ENCODE assay signal across 18 mouse cellular contexts in the genomic region with DNA sequence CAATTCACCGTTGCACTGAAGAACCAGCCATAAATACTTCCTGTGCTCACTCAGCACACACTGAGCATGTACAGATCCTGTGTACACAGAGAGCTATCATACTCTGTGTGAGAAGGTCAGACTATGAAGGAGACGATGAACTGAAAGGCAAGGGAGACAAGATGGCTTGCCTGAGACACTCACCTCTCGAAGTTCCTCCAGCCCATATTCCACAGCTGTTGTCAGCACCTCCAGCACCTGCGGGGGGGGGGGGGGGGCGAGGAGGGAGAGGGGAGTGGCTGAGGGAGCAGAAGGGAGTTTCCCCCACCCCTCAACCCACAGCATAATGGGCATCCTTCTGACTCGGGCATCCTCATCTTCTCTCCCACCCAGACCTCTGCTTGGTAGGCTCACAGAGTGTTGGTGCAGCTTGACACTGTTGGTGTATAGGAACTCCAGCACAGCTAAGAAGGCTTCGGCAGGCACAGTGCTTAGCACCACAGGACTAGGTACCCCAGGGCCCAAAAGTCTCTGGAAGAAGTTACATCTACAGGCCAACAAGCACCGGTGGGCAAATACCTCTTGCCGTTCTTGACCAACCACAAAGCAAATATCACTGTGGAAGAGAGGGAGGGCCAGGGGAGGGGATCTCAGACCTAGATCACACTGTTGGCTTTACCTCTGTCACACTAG. TPM values are rescaled to one million over a fixed set of nuclear protein-coding genes. Genes with fewer than 3 reads are reported as not detected.
DNase-seq lines count a peak whose midpoint lies in the region; ATAC-seq and TF ChIP-seq lines count a peak whose summit lies in the region.
"Had no signal": no experiment of that assay in that cellular context is flagged by ENCODE, and none has a peak within 500 bp of the region (broad histone marks: within the 10 kb centered on the region; RNA-seq: fewer than 3 reads in every experiment).

No protein-coding gene starts in this region.

- DNase-seq in hindbrain, embryonic 10.5 days (ENCODE audit: low spot score) = no peak
- DNase-seq in hindbrain, embryonic 11.5 days (ENCODE audit: low spot score) = no peak
- peak; percentile 9 to 22 for DNase-seq in B cell, adult 2 months
- DNase-seq in CD4-positive, CD25-positive, alpha-beta regulatory T cell, adult 2 months (ENCODE audit: low read depth, low spot score) = peak; percentile 58
- DNase-seq in c-Kit-positive CD71-positive TER-119-positive erythroid progenitor cells, embryonic 14.5 days (ENCODE audit: low spot score) = no peak
- DNase-seq: cerebellum, adult 11-12 months; kidney, adult 18-20 months; kidney, postnatal 25 days; right cerebral cortex, adult 18-20 months had no signal

- WGBS in hindbrain, embryonic 10.5 days = 76% methylated on average over 9 of the region's 9 CpGs
- WGBS in hindbrain, embryonic 11.5 days = 90% methylated on average over 7 of the region's 9 CpGs
- 84% methylated on average over 7 of the region's 9 CpGs for WGBS in kidney, embryonic 14.5 days
- WGBS in neural tube, embryonic 15.5 days = 85% methylated on average over 7 of the region's 9 CpGs

- peak overlapping the region; percentile 56; the same call in 1 of the 2 replicates for H3K27ac ChIP-seq in hindbrain, embryonic 10.5 days
- no peak overlapping the region for H3K27ac ChIP-seq in hindbrain, embryonic 11.5 days (ENCODE audit: low read depth, low read length)
- H3K27ac ChIP-seq in bone marrow macrophage, adult 2 months (ENCODE audit: insufficient read depth, low read depth, low read length) = peak overlapping the region; percentile 93
- H3K27ac ChIP-seq in kidney, embryonic 14.5 days (ENCODE audit: low read depth, low read length) = no peak overlapping the region
- no peak overlapping the region for H3K27ac ChIP-seq in neural tube, embryonic 15.5 days (replicated peaks)
- H3K27ac ChIP-seq: embryonic facial prominence, embryonic 12.5 days; limb, embryonic 12.5 days; liver, embryonic 14.5 days had no signal

- H3K36me3 ChIP-seq in hindbrain, embryonic 10.5 days = peaks cover 20% of the 10 kb centered on the region
- H3K36me3 ChIP-seq in hindbrain, embryonic 11.5 days (ENCODE audit: control insufficient read depth, insufficient read depth, low read length) = peaks cover 6% of the 10 kb centered on the region
- H3K36me3 ChIP-seq in kidney, embryonic 14.5 days (ENCODE audit: control insufficient read depth, insufficient read depth, low read length) = no peaks in the 10 kb centered on the region
- peaks cover 11% of the 10 kb centered on the region for H3K36me3 ChIP-seq in neural tube, embryonic 15.5 days

- no peak for ATAC-seq in hindbrain, embryonic 11.5 days (ENCODE audit: low FRiP score)
- no peak for ATAC-seq in kidney, embryonic 14.5 days (ENCODE audit: low FRiP score, low TSS enrichment)
- ATAC-seq in neural tube, embryonic 15.5 days (ENCODE audit: low FRiP score) = no peak
- ATAC-seq: forebrain, embryonic 16.5 days; hindbrain, embryonic 16.5 days; lung, postnatal 0 days had no signal

- no peak for TF ChIP-seq POLR2A in bone marrow macrophage, adult 2 months (IDR thresholded peaks at IDR 0.05; ENCODE audit: borderline replicate concordance, low read depth, low read length)

- no peak overlapping the region for H3K4me2 ChIP-seq in hindbrain, embryonic 11.5 days (replicated peaks; ENCODE audit: low read depth, low read length)
- no peak overlapping the region for H3K4me2 ChIP-seq in kidney, embryonic 14.5 days (replicated peaks; ENCODE audit: low read depth, low read length)
- no peak overlapping the region for H3K4me2 ChIP-seq in neural tube, embryonic 15.5 days
- H3K4me2 ChIP-seq: embryonic facial prominence, embryonic 12.5 days; limb, embryonic 12.5 days had no signal

- H3K27me3 ChIP-seq in hindbrain, embryonic 10.5 days (ENCODE audit: insufficient read depth, poor library complexity, severe bottlenecking) = no peaks in the 10 kb centered on the region
- H3K27me3 ChIP-seq in hindbrain, embryonic 11.5 days (ENCODE audit: control insufficient read depth, insufficient read depth, low read length) = no peaks in the 10 kb centered on the region
- no peaks in the 10 kb centered on the region for H3K27me3 ChIP-seq in kidney, embryonic 14.5 days (ENCODE audit: control insufficient read depth, insufficient read depth, low read length)
- no peaks in the 10 kb centered on the region for H3K27me3 ChIP-seq in neural tube, embryonic 15.5 days (replicated peaks)
- H3K27me3 ChIP-seq: embryonic facial prominence, embryonic 12.5 days; limb, embryonic 12.5 days had no signal

- H3K9me3 ChIP-seq in hindbrain, embryonic 10.5 days = no peaks in the 10 kb centered on the region
- no peaks in the 10 kb centered on the region for H3K9me3 ChIP-seq in hindbrain, embryonic 11.5 days (ENCODE audit: control insufficient read depth, low read length)
- no peaks in the 10 kb centered on the region for H3K9me3 ChIP-seq in kidney, embryonic 14.5 days (ENCODE audit: control insufficient read depth, low read length)
- no peaks in the 10 kb centered on the region for H3K9me3 ChIP-seq in neural tube, embryonic 15.5 days (replicated peaks)
- H3K9me3 ChIP-seq: embryonic facial prominence, embryonic 12.5 days; limb, embryonic 12.5 days had no signal

- H3K4me1 ChIP-seq in hindbrain, embryonic 10.5 days (replicated peaks) = peaks cover 51% of the 10 kb centered on the region
- H3K4me1 ChIP-seq in hindbrain, embryonic 11.5 days (replicated peaks; ENCODE audit: control insufficient read depth, insufficient read depth, low read length) = peaks cover 15% of the 10 kb centered on the region
- peaks cover 51% of the 10 kb centered on the region for H3K4me1 ChIP-seq in bone marrow macrophage, adult 2 months (ENCODE audit: control insufficient read depth, insufficient read depth, low read length)
- H3K4me1 ChIP-seq in kidney, embryonic 14.5 days (ENCODE audit: control insufficient read depth, insufficient read depth, low read length) = peaks cover 27% of the 10 kb centered on the region
- H3K4me1 ChIP-seq in neural tube, embryonic 15.5 days = peaks cover 36% of the 10 kb centered on the region

- no peak overlapping the region for H3K4me3 ChIP-seq in hindbrain, embryonic 10.5 days
- no peak overlapping the region for H3K4me3 ChIP-seq in hindbrain, embryonic 11.5 days (ENCODE audit: low read depth, low read length)
- no peak overlapping the region for H3K4me3 ChIP-seq in bone marrow macrophage, adult 2 months (ENCODE audit: insufficient read depth, low read length)
- H3K4me3 ChIP-seq in kidney, embryonic 14.5 days (ENCODE audit: low read length) = no peak overlapping the region
- no peak overlapping the region for H3K4me3 ChIP-seq in neural tube, embryonic 15.5 days (replicated peaks)
- H3K4me3 ChIP-seq: embryonic facial prominence, embryonic 12.5 days; limb, embryonic 12.5 days had no signal

- TF ChIP-seq CTCF in bone marrow macrophage, adult 2 months (IDR thresholded peaks at IDR 0.05; ENCODE audit: low read depth, low read length) = no peak

- H3K9ac ChIP-seq in hindbrain, embryonic 11.5 days (ENCODE audit: low read depth, low read length) = no peak overlapping the region
- no peak overlapping the region for H3K9ac ChIP-seq in kidney, embryonic 14.5 days (ENCODE audit: low read depth, low read length)
- H3K9ac ChIP-seq in neural tube, embryonic 15.5 days (replicated peaks) = no peak overlapping the region
- H3K9ac ChIP-seq: embryonic facial prominence, embryonic 12.5 days; limb, embryonic 12.5 days; liver, embryonic 14.5 days had no signal

RNA-seq across cellular contexts. Expression of a gene that starts 1.8 kb away (rescaled TPM):
- 4.4 and 4.8 TPM in 2 replicates for polyA plus RNA-seq in hindbrain, embryonic 10.5 days (2016; fragmentation: Nextera tagmentation; extraction: Ambion mirVana)
- 3.6 and 3.8 TPM in 2 replicates for polyA plus RNA-seq in hindbrain, embryonic 11.5 days (2014; fragmentation: Nextera tagmentation; extraction: Ambion mirVana)
- 4.3 and 4.8 TPM in 2 replicates for polyA plus RNA-seq in bone marrow macrophage, adult 2 months (2012; ENCODE audit: insufficient read depth, insufficient read length, missing spikeins)
- 6.2 TPM in 2 replicates for polyA plus RNA-seq in kidney, embryonic 14.5 days (2014; fragmentation: Nextera tagmentation; extraction: Ambion mirVana)
- polyA plus RNA-seq in neural tube, embryonic 15.5 days (2015; fragmentation: Nextera tagmentation; extraction: Ambion mirVana) = 4.7 and 5.5 TPM in 2 replicates

RNA-seq across cellular contexts. Expression of a gene that starts 2.9 kb away (rescaled TPM):
- 0.71 TPM in 1 of 2 replicates, not detected in the other for polyA plus RNA-seq in hindbrain, embryonic 10.5 days (2016; fragmentation: Nextera tagmentation; extraction: Ambion mirVana)
- polyA plus RNA-seq in hindbrain, embryonic 11.5 days (2014; fragmentation: Nextera tagmentation; extraction: Ambion mirVana) = 0.60 TPM in 1 of 2 replicates, not detected in the other
- polyA plus RNA-seq in bone marrow macrophage, adult 2 months (2012; ENCODE audit: insufficient read depth, insufficient read length, missing spikeins) = 2.2 and 4.4 TPM in 2 replicates
- polyA plus RNA-seq in kidney, embryonic 14.5 days (2014; fragmentation: Nextera tagmentation; extraction: Ambion mirVana) = not detected in 2 replicates
- polyA plus RNA-seq in neural tube, embryonic 15.5 days (2015; fragmentation: Nextera tagmentation; extraction: Ambion mirVana) = not detected in 2 replicates
- polyA plus RNA-seq: embryonic facial prominence, embryonic 12.5 days; limb, embryonic 12.5 days; liver, embryonic 14.5 days had no signal

RNA-seq across cellular contexts. Expression of a gene that starts 10.1 kb away (rescaled TPM):
- 41.8 and 58.6 TPM in 2 replicates for polyA plus RNA-seq in hindbrain, embryonic 10.5 days (2016; fragmentation: Nextera tagmentation; extraction: Ambion mirVana)
- polyA plus RNA-seq in hindbrain, embryonic 11.5 days (2014; fragmentation: Nextera tagmentation; extraction: Ambion mirVana) = 31.3 and 37.1 TPM in 2 replicates
- polyA plus RNA-seq in bone marrow macrophage, adult 2 months (2012; ENCODE audit: insufficient read depth, insufficient read length, missing spikeins) = 2.9 and 3.3 TPM in 2 replicates
- polyA plus RNA-seq in kidney, embryonic 14.5 days (2014; fragmentation: Nextera tagmentation; extraction: Ambion mirVana) = 2.4 and 2.9 TPM in 2 replicates
- 19.5 and 22.5 TPM in 2 replicates for polyA plus RNA-seq in neural tube, embryonic 15.5 days (2015; fragmentation: Nextera tagmentation; extraction: Ambion mirVana)

RNA-seq across cellular contexts. Expression of a gene that starts 27.8 kb away (rescaled TPM):
- 5.8 and 6.9 TPM in 2 replicates for polyA plus RNA-seq in hindbrain, embryonic 10.5 days (2016; fragmentation: Nextera tagmentation; extraction: Ambion mirVana)
- 1.4 and 1.9 TPM in 2 replicates for polyA plus RNA-seq in hindbrain, embryonic 11.5 days (2014; fragmentation: Nextera tagmentation; extraction: Ambion mirVana)
- not detected in 2 replicates for polyA plus RNA-seq in bone marrow macrophage, adult 2 months (2012; ENCODE audit: insufficient read depth, insufficient read length, missing spikeins)
- 6.0 and 7.6 TPM in 2 replicates for polyA plus RNA-seq in kidney, embryonic 14.5 days (2014; fragmentation: Nextera tagmentation; extraction: Ambion mirVana)
- 6.9 and 7.1 TPM in 2 replicates for polyA plus RNA-seq in neural tube, embryonic 15.5 days (2015; fragmentation: Nextera tagmentation; extraction: Ambion mirVana)

RNA-seq across cellular contexts. Expression of a gene that starts 32.4 kb away (rescaled TPM):
- polyA plus RNA-seq in hindbrain, embryonic 10.5 days (2016; fragmentation: Nextera tagmentation; extraction: Ambion mirVana) = 660 and 807 TPM in 2 replicates
- 779 and 892 TPM in 2 replicates for polyA plus RNA-seq in hindbrain, embryonic 11.5 days (2014; fragmentation: Nextera tagmentation; extraction: Ambion mirVana)
- polyA plus RNA-seq in bone marrow macrophage, adult 2 months (2012; ENCODE audit: insufficient read depth, insufficient read length, missing spikeins) = 1,158 and 1,548 TPM in 2 replicates
- 1,419 and 1,934 TPM in 2 replicates for polyA plus RNA-seq in kidney, embryonic 14.5 days (2014; fragmentation: Nextera tagmentation; extraction: Ambion mirVana)
- polyA plus RNA-seq in neural tube, embryonic 15.5 days (2015; fragmentation: Nextera tagmentation; extraction: Ambion mirVana) = 530 and 610 TPM in 2 replicates

Comparison
In these comparisons a context has a peak if more than half of its experiments do, and no peak if none do; other contexts are left out.
1. H3K27ac ChIP-seq: peak in hindbrain, embryonic 10.5 days (single experiment) and bone marrow macrophage, adult 2 months (single experiment); none in hindbrain, embryonic 11.5 days (single experiment), kidney, embryonic 14.5 days (single experiment) and neural tube, embryonic 15.5 days (single experiment).
2. DNase-seq: peak in B cell, adult 2 months (2 of 2) and CD4-positive, CD25-positive, alpha-beta regulatory T cell, adult 2 months (single experiment); none in hindbrain, embryonic 10.5 days (single experiment), hindbrain, embryonic 11.5 days (single experiment) and c-Kit-positive CD71-positive TER-119-positive erythroid progenitor cells, embryonic 14.5 days (single experiment).